Mouse (Mus musculus): Measurements from ENCODE around the gene Bckdha. TPM values are rescaled to one million over a fixed set of nuclear protein-coding genes. Genes with fewer than 3 reads are reported as not detected.

The Bckdha gene
- total RNA-seq, 1 experiment, result 96.0 TPM

GRCm38 (mm10) chr7:25601346-25601745 lies 57.4 kb downstream of the Bckdha start:
- in situ Hi-C loops (cut with MboI; ENCODE audit: low sequenced_read_pairs in 2 of 2, unreplicated experiment in 2 of 2), result no loop called here
- no peak for TF ChIP-seq CHD2 (IDR thresholded peaks at IDR 0.05; ENCODE audit: low read depth, low read length)
- no peak for TF ChIP-seq MAFK (IDR thresholded peaks at IDR 0.05; ENCODE audit: insufficient read depth, low read depth, low read length)
- TF ChIP-seq ZC3H11A (IDR thresholded peaks at IDR 0.05; ENCODE audit: borderline replicate concordance, low read depth, low read length), result no peak
- TF ChIP-seq ZNF384 (IDR thresholded peaks at IDR 0.05; ENCODE audit: low read depth, low read length), result no peak
- no peak for TF ChIP-seq HCFC1 (IDR thresholded peaks at IDR 0.05; ENCODE audit: borderline replicate concordance, insufficient read depth, low read length)
- Histone ChIP-seq H3K9ac (ENCODE audit: insufficient read depth, low read depth, low read length, poor library complexity, severe bottlenecking) (peak overlapping the region; percentile 58), H3K4me1 (ENCODE audit: control insufficient read depth in 2 of 2, insufficient read depth in 2 of 2, low read length in 2 of 2, poor library complexity in 1 of 2) (0 out of 4 replicates have a peak, but pooled peaks cover 2 to 4% of the 10 kb centered on the region in 2 experiments), H3K4me3 (ENCODE audit: insufficient read depth in 1 of 2, low read depth in 1 of 2, low read length in 2 of 2, poor library complexity in 1 of 2, severe bottlenecking in 1 of 2) (peak overlapping the region; percentile 54 to 56), H3K36me3 (ENCODE audit: control insufficient read depth, insufficient read depth, low read length, poor library complexity, severe bottlenecking) (no peaks in the 10 kb centered on the region), H3K27ac (ENCODE audit: insufficient read depth, low read depth, low read length, poor library complexity, severe bottlenecking) (no peak overlapping the region), H3K9me3 (ENCODE audit: control insufficient read depth, insufficient read depth, low read depth, low read length) (no peaks in the 10 kb centered on the region)
- DNase-seq (ENCODE audit: low read depth, low spot score), result no peak

- H3K9me3 ChIP-seq (ENCODE audit: control insufficient read depth, insufficient read depth, low read depth, low read length), result no peaks in the 10 kb centered on the region
- H3K9ac ChIP-seq (ENCODE audit: insufficient read depth, low read depth, low read length, poor library complexity, severe bottlenecking), result peak overlapping the region; percentile 58
- H3K4me1 ChIP-seq (ENCODE audit: control insufficient read depth in 2 of 2, insufficient read depth in 2 of 2, low read length in 2 of 2, poor library complexity in 1 of 2), result 0 out of 4 replicates have a peak, but pooled peaks cover 2 to 4% of the 10 kb centered on the region in 2 experiments
- DNase-seq (ENCODE audit: low read depth, low spot score), result no peak
- H3K27ac ChIP-seq (ENCODE audit: insufficient read depth, low read depth, low read length, poor library complexity, severe bottlenecking), result no peak overlapping the region
- TF ChIP-seq ZNF384 (IDR thresholded peaks at IDR 0.05; ENCODE audit: low read depth, low read length) (no peak), MAFK (IDR thresholded peaks at IDR 0.05; ENCODE audit: insufficient read depth, low read depth, low read length) (no peak), CHD2 (IDR thresholded peaks at IDR 0.05; ENCODE audit: low read depth, low read length) (no peak), HCFC1 (IDR thresholded peaks at IDR 0.05; ENCODE audit: borderline replicate concordance, insufficient read depth, low read length) (no peak), ZC3H11A (IDR thresholded peaks at IDR 0.05; ENCODE audit: borderline replicate concordance, low read depth, low read length) (no peak)
- H3K36me3 ChIP-seq (ENCODE audit: control insufficient read depth, insufficient read depth, low read length, poor library complexity, severe bottlenecking), result no peaks in the 10 kb centered on the region
- H3K4me3 ChIP-seq (ENCODE audit: insufficient read depth in 1 of 2, low read depth in 1 of 2, low read length in 2 of 2, poor library complexity in 1 of 2, severe bottlenecking in 1 of 2), result peak overlapping the region in 1 of 2 experiments; percentile 56; a peak in 1 of 4 replicates
- in situ Hi-C loops (cut with MboI; ENCODE audit: low sequenced_read_pairs in 2 of 2, unreplicated experiment in 2 of 2), result no loop called here
Measured at GRCm38 (mm10) chr7:25600666-25601065, 58.1 kb downstream of the Bckdha start.

GRCm38 (mm10) chr7:25599663-25600062 lies 59.1 kb downstream of the Bckdha start:
- in situ Hi-C loops (cut with MboI; ENCODE audit: low sequenced_read_pairs in 2 of 2, unreplicated experiment in 2 of 2), result loop anchor here (5.0 to 25.0 kb wide), 4 partner anchors 112 to 177 kb away; partner anchors contain the start of gene Ceacam1 (in 1 of the 2)
- H3K4me3 ChIP-seq (ENCODE audit: insufficient read depth in 1 of 2, low read depth in 1 of 2, low read length in 2 of 2, poor library complexity in 1 of 2, severe bottlenecking in 1 of 2), result no peak overlapping the region
- no peak overlapping the region for H3K27ac ChIP-seq (ENCODE audit: insufficient read depth, low read depth, low read length, poor library complexity, severe bottlenecking)
- no peaks in the 10 kb centered on the region for H3K36me3 ChIP-seq (ENCODE audit: control insufficient read depth, insufficient read depth, low read length, poor library complexity, severe bottlenecking)
- TF ChIP-seq HCFC1 (IDR thresholded peaks at IDR 0.05; ENCODE audit: borderline replicate concordance, insufficient read depth, low read length) (no peak), ZC3H11A (IDR thresholded peaks at IDR 0.05; ENCODE audit: borderline replicate concordance, low read depth, low read length) (peak; percentile 99)
- H3K9me3 ChIP-seq (ENCODE audit: control insufficient read depth, insufficient read depth, low read depth, low read length), result no peaks in the 10 kb centered on the region
- DNase-seq (ENCODE audit: low read depth, low spot score), result peak; percentile 89
- no peak overlapping the region for H3K9ac ChIP-seq (ENCODE audit: insufficient read depth, low read depth, low read length, poor library complexity, severe bottlenecking)
- 0 out of 4 replicates have a peak, but pooled peaks cover 2 to 4% of the 10 kb centered on the region in 2 experiments for H3K4me1 ChIP-seq (ENCODE audit: control insufficient read depth in 2 of 2, insufficient read depth in 2 of 2, low read length in 2 of 2, poor library complexity in 1 of 2)

- H3K4me3 ChIP-seq (ENCODE audit: insufficient read depth in 1 of 2, low read depth in 1 of 2, low read length in 2 of 2, poor library complexity in 1 of 2, severe bottlenecking in 1 of 2), result no peak overlapping the region
Measured at GRCm38 (mm10) chr7:25593859-25594258, 64.9 kb downstream of the Bckdha start.

More at GRCm38 (mm10) chr7:25593859-25594258, 64.9 kb downstream of the Bckdha start:
- Histone ChIP-seq H3K27ac (ENCODE audit: insufficient read depth, low read depth, low read length, poor library complexity, severe bottlenecking) (no peak overlapping the region), H3K9ac (ENCODE audit: insufficient read depth, low read depth, low read length, poor library complexity, severe bottlenecking) (no peak overlapping the region), H3K9me3 (ENCODE audit: control insufficient read depth, insufficient read depth, low read depth, low read length) (no peaks in the 10 kb centered on the region), H3K36me3 (ENCODE audit: control insufficient read depth, insufficient read depth, low read length, poor library complexity, severe bottlenecking) (no peaks in the 10 kb centered on the region), H3K4me1 (ENCODE audit: control insufficient read depth in 2 of 2, insufficient read depth in 2 of 2, low read length in 2 of 2, poor library complexity in 1 of 2) (no peaks in the 10 kb centered on the region)
- no peak for TF ChIP-seq MAFK (IDR thresholded peaks at IDR 0.05; ENCODE audit: insufficient read depth, low read depth, low read length)
- no peak for TF ChIP-seq HCFC1 (IDR thresholded peaks at IDR 0.05; ENCODE audit: borderline replicate concordance, insufficient read depth, low read length)
- no peak for TF ChIP-seq ZNF384 (IDR thresholded peaks at IDR 0.05; ENCODE audit: low read depth, low read length)
- no peak for TF ChIP-seq ZC3H11A (IDR thresholded peaks at IDR 0.05; ENCODE audit: borderline replicate concordance, low read depth, low read length)
- TF ChIP-seq CHD2 (IDR thresholded peaks at IDR 0.05; ENCODE audit: low read depth, low read length), result no peak
- no peak for DNase-seq (ENCODE audit: low read depth, low spot score)
- in situ Hi-C loops (cut with MboI; ENCODE audit: low sequenced_read_pairs in 2 of 2, unreplicated experiment in 2 of 2), result loop anchor here in 1 of 2 experiments (10.0 to 25.0 kb wide), 2 partner anchors 107 to 169 kb away; partner anchors contain the start of gene Ceacam1
